Mouse (Mus musculus) kidney, adult 2 months (tissue): ENCODE measurements around the gene Ldb3. TPM values are rescaled to one million over a fixed set of nuclear protein-coding genes. Genes with fewer than 3 reads are reported as not detected.

Source experiments
- DNase-seq: peaks from one replicate; pipeline ENCODE4 v3.0.0; 2021
- H3K27ac ChIP-seq: fragments of 200-500 bp; 2 replicates; pipeline ENCODE4 v1.5.1; 2012; ENCODE audit warnings: low read depth, low read length, control low read depth, inconsistent platforms; ENCODE audit not compliant: insufficient read depth
- H3K27me3 ChIP-seq: fragments of 200-500 bp; replicated peaks from 2 replicates; pipeline ENCODE4 v1.6.1; 2012; ENCODE audit warnings: mild to moderate bottlenecking, moderate library complexity, low read length, inconsistent platforms; ENCODE audit not compliant: control insufficient read depth, insufficient read depth
- H3K36me3 ChIP-seq: fragments of 200-500 bp; 2 replicates; pipeline ENCODE4 v1.6.1; 2012; ENCODE audit warnings: mild to moderate bottlenecking, moderate library complexity, low read length, inconsistent platforms; ENCODE audit not compliant: control insufficient read depth, insufficient read depth
- H3K4me1 ChIP-seq: fragments of 200-500 bp; 2 replicates; pipeline ENCODE4 v1.6.1; 2011; ENCODE audit warnings: low read length; ENCODE audit not compliant: control insufficient read depth, insufficient read depth
- H3K4me3 ChIP-seq: fragments of 200-500 bp; 2 replicates; pipeline ENCODE4 v1.5.1; 2011; ENCODE audit warnings: mild to moderate bottlenecking, low read depth, low read length, control low read depth; ENCODE audit not compliant: insufficient read depth
- CTCF ChIP-seq: fragments of 200-500 bp; conservative IDR thresholded peaks from 2 replicates; pipeline ENCODE4 v1.5.1; 2011; ENCODE audit warnings: low read depth, mild to moderate bottlenecking, control low read depth, low read length, moderate library complexity, mixed read lengths; ENCODE audit not compliant: insufficient read depth, insufficient read length
- POLR2A ChIP-seq: fragments of 200-500 bp; IDR thresholded peaks from one replicate; pipeline ENCODE4 v1.6.1; 2011; ENCODE audit warnings: low read depth, low read length, control low read depth
- WGBS: fragments of 180-500 bp; shearing (Covaris S2); methylation state at CpG from one replicate; pipeline ENCODE4 v1.1.7; 2018; 5-methylcytosine and 5-hydroxymethylcytosine counted together
- polyA plus RNA-seq: library from polyadenylated mRNA; depleted of rRNA; stranded (reverse); fragments of >200 nt; gene quantifications from 2 replicates; pipeline ENCODE4 v1.2.3, GENCODE M21; 2012

Gene Ldb3
- polyA plus RNA-seq, 1 experiment: 26.0 TPM

DNA sequence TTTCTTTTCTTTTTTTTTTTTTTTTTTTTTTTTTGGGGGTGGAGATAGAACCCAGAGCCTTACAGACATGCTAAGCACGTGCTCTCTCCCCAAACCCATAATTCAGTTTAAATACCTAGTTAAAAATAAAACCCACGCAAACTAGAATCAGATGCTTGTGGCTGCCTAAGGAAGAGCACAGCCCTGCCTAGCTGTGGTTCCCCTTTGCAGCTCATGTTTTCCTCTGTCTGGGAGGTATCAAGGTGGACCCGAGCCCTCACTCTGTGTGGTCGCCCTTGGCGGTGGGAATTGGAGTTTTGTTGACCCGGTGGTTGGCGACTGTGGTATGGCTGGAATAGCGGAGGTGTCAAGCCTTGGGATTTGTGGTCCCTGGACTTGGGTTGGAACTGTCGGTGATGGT, 29.5 kb downstream of the Ldb3 start:
- 88% methylated on average over 9 of the region's 9 CpGs for WGBS
- TF ChIP-seq CTCF (no peak), POLR2A (no peak)
- no peak overlapping the region for H3K27ac ChIP-seq
- no peak overlapping the region for H3K4me3 ChIP-seq
- H3K4me1 ChIP-seq: no peaks in the 10 kb centered on the region
- DNase-seq: no peak
- H3K27me3 ChIP-seq: no peaks in the 10 kb centered on the region
- H3K36me3 ChIP-seq: no peaks in the 10 kb centered on the region

DNA sequence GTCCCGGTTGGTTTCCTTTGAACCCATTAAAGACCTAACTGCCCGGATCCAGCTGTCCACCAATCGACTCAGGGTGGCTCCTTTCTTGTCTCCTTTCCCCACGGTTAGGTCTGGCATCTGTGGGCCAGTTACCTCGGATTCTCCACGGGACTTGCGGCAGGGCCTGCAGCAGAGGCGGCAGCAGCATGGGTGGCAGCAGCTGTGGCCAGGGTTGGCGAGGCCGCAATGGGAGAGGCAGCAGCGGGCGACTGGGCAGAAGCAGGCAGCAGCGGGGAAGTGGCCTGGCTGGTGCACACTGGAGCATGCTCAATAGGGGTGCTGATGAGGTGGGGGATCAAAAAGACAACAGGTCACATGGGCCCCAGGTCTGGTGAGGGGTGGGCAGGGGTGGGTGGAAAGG, 33.3 kb downstream of the Ldb3 start:
- no peak overlapping the region for H3K27ac ChIP-seq
- no peaks in the 10 kb centered on the region for H3K4me1 ChIP-seq
- H3K4me3 ChIP-seq: no peak overlapping the region
- no peak for TF ChIP-seq CTCF
- TF ChIP-seq POLR2A: no peak
- 63% methylated on average over 13 of the region's 13 CpGs for WGBS
- no peaks in the 10 kb centered on the region for H3K36me3 ChIP-seq
- no peak for DNase-seq
- no peaks in the 10 kb centered on the region for H3K27me3 ChIP-seq

- DNase-seq: peak; percentile 66
These were observed 34.4 kb downstream of the Ldb3 start for GRCm38 (mm10) chr14:34554047-34554446.

DNA sequence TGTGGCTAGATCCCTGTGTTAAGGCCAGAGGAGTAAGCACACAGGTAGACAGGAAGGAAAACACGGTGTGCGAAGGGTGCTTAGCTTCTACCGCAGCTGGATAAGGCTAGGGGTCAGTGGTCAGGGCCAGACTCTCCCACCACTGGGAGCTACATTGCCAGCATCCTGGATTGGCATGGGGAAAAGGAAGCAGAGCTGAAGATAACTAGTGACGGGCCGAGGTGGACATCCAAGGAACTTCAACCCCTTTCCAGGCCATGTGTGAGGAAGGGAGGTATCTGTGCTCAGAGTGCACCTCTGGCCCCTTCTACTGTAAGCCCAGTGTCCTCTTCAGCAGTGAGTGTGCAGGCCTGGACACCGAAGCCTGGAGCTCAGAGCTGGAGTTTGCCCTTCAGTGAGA, 35.0 kb downstream of the Ldb3 start:
- no peaks in the 10 kb centered on the region for H3K36me3 ChIP-seq
- H3K27ac ChIP-seq: no peak overlapping the region
- H3K4me3 ChIP-seq: no peak overlapping the region
- TF ChIP-seq POLR2A (no peak), CTCF (no peak)
- H3K27me3 ChIP-seq: no peaks in the 10 kb centered on the region
- no peak for DNase-seq
- 59% methylated on average over 6 of the region's 6 CpGs for WGBS
- H3K4me1 ChIP-seq: no peaks in the 10 kb centered on the region

More at GRCm38 (mm10) chr14:34554047-34554446, 34.4 kb downstream of the Ldb3 start:
- no peaks in the 10 kb centered on the region for H3K27me3 ChIP-seq
- no peaks in the 10 kb centered on the region for H3K36me3 ChIP-seq
- H3K4me1 ChIP-seq: no peaks in the 10 kb centered on the region
- no peak overlapping the region for H3K4me3 ChIP-seq
- TF ChIP-seq POLR2A (no peak), CTCF (no peak)
- WGBS: 42% methylated on average over 3 of the region's 3 CpGs
- H3K27ac ChIP-seq: no peak overlapping the region

GRCm38 (mm10) chr14:34552226-34552625, 36.3 kb downstream of the Ldb3 start:
- Histone ChIP-seq H3K27me3 (no peaks in the 10 kb centered on the region), H3K27ac (no peak overlapping the region), H3K36me3 (no peaks in the 10 kb centered on the region), H3K4me1 (no peaks in the 10 kb centered on the region), H3K4me3 (no peak overlapping the region)
- no peak for DNase-seq
- WGBS: 96% methylated on average over 5 of the region's 5 CpGs
- TF ChIP-seq POLR2A (no peak), CTCF (no peak)

- Histone ChIP-seq H3K27ac (0 out of 2 replicates have a peak overlapping the region, but pooled peaks have one; percentile 29), H3K36me3 (no peaks in the 10 kb centered on the region), H3K4me1 (no peaks in the 10 kb centered on the region), H3K27me3 (no peaks in the 10 kb centered on the region), H3K4me3 (peak overlapping the region; percentile 59)
- DNase-seq: peak; percentile 84
- TF ChIP-seq CTCF (peak; percentile 80), POLR2A (no peak)
- WGBS: under 1% methylated on average over 55 of the region's 55 CpGs
These were observed 39.3 kb downstream of the Ldb3 start for GRCm38 (mm10) chr14:34549004-34549671.

DNA sequence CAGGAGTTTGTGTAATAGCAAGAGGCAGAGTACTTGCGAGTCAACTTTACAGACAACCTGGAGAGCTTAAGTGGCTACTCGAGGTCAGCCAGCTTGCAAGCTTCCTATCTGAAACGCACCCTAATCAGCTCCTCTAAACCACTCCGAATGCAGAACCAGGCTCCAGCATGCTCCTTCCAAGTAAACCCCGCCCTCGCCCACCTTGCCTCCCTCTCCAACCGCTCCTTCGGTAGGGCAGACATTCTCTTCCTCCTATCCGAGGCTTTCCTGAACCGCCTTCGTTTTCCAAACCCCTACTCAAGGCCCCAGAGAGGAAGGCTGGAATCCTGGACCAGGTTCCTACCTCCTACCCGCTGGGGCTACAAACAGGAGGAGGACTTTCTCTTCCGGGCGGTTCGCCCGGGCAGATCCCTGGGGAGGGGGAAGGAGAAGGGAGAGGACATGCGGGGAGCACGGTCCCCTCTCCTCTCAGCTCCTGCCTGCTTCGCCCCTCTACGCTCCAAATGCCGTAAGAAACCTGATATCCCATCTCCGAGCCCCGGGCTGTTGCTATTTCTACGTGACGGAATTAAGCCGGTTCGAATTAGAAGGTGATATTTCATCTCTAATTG, 40.0 kb downstream of the Ldb3 start:
- DNase-seq: peak; percentile 47
- no peaks in the 10 kb centered on the region for H3K36me3 ChIP-seq
- H3K4me3 ChIP-seq: peak overlapping the region; percentile 59
- TF ChIP-seq POLR2A (no peak), CTCF (no peak)
- H3K27me3 ChIP-seq: no peaks in the 10 kb centered on the region
- peak overlapping the region; percentile 29; the same call in 1 of the 2 replicates for H3K27ac ChIP-seq
- no peaks in the 10 kb centered on the region for H3K4me1 ChIP-seq
- WGBS: 3% methylated on average over 27 of the region's 27 CpGs
